Mouse (Mus musculus): ENCODE data around the gene Prickle4. TPM values are rescaled to one million over a fixed set of nuclear protein-coding genes. Genes with fewer than 3 reads are reported as not detected.

The Prickle4 gene
- 0.44 and 0.53 TPM in 2 replicates for polyA plus RNA-seq (2015; fragmentation: Nextera tagmentation; extraction: Ambion mirVana)

GRCm38 (mm10) chr17:47694503-47695336 lies at the start of gene Prickle4:
Gene Prickle4, minus strand, starts transcription at chr17:47694736.
- Histone ChIP-seq H3K27me3 (no peaks in the 10 kb centered on the region; the same call in 1 of the 2 replicates), H3K4me1 (replicated peaks) (peaks cover 16% of the 10 kb centered on the region), H3K9me3 (replicated peaks) (no peaks in the 10 kb centered on the region), H3K4me2 (peak within 1 kb of the TSS; percentile 85), H3K9ac (peak within 1 kb of the TSS; percentile 81), H3K36me3 (no peaks in the 10 kb centered on the region), H3K27ac (peak within 1 kb of the TSS; percentile 73), H3K4me3 (peak within 1 kb of the TSS; percentile 83)
- ATAC-seq (replicated peaks; ENCODE audit: insufficient number of reproducible peaks, insufficient read depth, low FRiP score, low read depth), result peak; percentile 92
- WGBS, result under 1% methylated on average over 82 of the region's 82 CpGs

GRCm38 (mm10) chr17:47744086-47744485 lies 49.5 kb upstream of the Prickle4 start:
- Histone ChIP-seq H3K27me3 (no peaks in the 10 kb centered on the region), H3K9ac (no peak overlapping the region), H3K27ac (no peak overlapping the region), H3K9me3 (replicated peaks) (no peaks in the 10 kb centered on the region), H3K36me3 (peaks cover 4% of the 10 kb centered on the region; the same call in 1 of the 2 replicates), H3K4me1 (replicated peaks) (peaks cover 51% of the 10 kb centered on the region), H3K4me3 (no peak overlapping the region), H3K4me2 (no peak overlapping the region)
- 91% methylated on average over 14 of the region's 14 CpGs for WGBS
- ATAC-seq (replicated peaks; ENCODE audit: insufficient number of reproducible peaks, insufficient read depth, low FRiP score, low read depth), result no peak

GRCm38 (mm10) chr17:47742991-47743734 lies 48.6 kb upstream of the Prickle4 start:
- Histone ChIP-seq H3K9me3 (replicated peaks) (no peaks in the 10 kb centered on the region), H3K27me3 (no peaks in the 10 kb centered on the region), H3K36me3 (peaks cover 4% of the 10 kb centered on the region; the same call in 1 of the 2 replicates), H3K27ac (peak overlapping the region; percentile 53; the same call in 1 of the 2 replicates), H3K4me3 (no peak overlapping the region), H3K4me2 (peak overlapping the region; percentile 25; the same call in 1 of the 2 replicates), H3K9ac (no peak overlapping the region), H3K4me1 (replicated peaks) (peaks cover 51% of the 10 kb centered on the region)
- no peak for ATAC-seq (replicated peaks; ENCODE audit: insufficient number of reproducible peaks, insufficient read depth, low FRiP score, low read depth)
- 24% methylated on average over 16 of the region's 16 CpGs for WGBS

GRCm38 (mm10) chr17:47740186-47740585 lies 45.6 kb upstream of the Prickle4 start:
- Histone ChIP-seq H3K27ac (no peak overlapping the region), H3K27me3 (no peaks in the 10 kb centered on the region), H3K4me3 (no peak overlapping the region), H3K4me1 (replicated peaks) (peaks cover 50% of the 10 kb centered on the region), H3K9me3 (replicated peaks) (no peaks in the 10 kb centered on the region), H3K4me2 (no peak overlapping the region), H3K9ac (no peak overlapping the region), H3K36me3 (peaks cover 4% of the 10 kb centered on the region; the same call in 1 of the 2 replicates)
- WGBS, result 85% methylated on average over 2 of the region's 2 CpGs
- ATAC-seq (replicated peaks; ENCODE audit: insufficient number of reproducible peaks, insufficient read depth, low FRiP score, low read depth), result no peak

- Histone ChIP-seq H3K4me1 (replicated peaks) (peaks cover 50% of the 10 kb centered on the region), H3K9ac (peak overlapping the region; percentile 93), H3K9me3 (replicated peaks) (no peaks in the 10 kb centered on the region), H3K4me3 (peak overlapping the region; percentile 87), H3K27ac (peak overlapping the region; percentile 96), H3K36me3 (no peaks in the 10 kb centered on the region), H3K27me3 (no peaks in the 10 kb centered on the region), H3K4me2 (peak overlapping the region; percentile 94)
- 14% methylated on average over 19 of the region's 20 CpGs for whole genome bisulfite sequencing
- no peak for ATAC-seq (replicated peaks; ENCODE audit: insufficient number of reproducible peaks, insufficient read depth, low FRiP score, low read depth)
Observed at GRCm38 (mm10) chr17:47738879-47739798, 44.6 kb upstream of the Prickle4 start.

- ATAC-seq (replicated peaks; ENCODE audit: insufficient number of reproducible peaks, insufficient read depth, low FRiP score, low read depth), result peak; percentile 29
- 1% methylated on average over 52 of the region's 61 CpGs for WGBS
- Histone ChIP-seq H3K9ac (peak overlapping the region; percentile 93), H3K27me3 (no peaks in the 10 kb centered on the region), H3K36me3 (no peaks in the 10 kb centered on the region), H3K27ac (peak overlapping the region; percentile 96), H3K4me3 (peak overlapping the region; percentile 87), H3K4me2 (peak overlapping the region; percentile 94), H3K4me1 (replicated peaks) (peaks cover 44% of the 10 kb centered on the region), H3K9me3 (replicated peaks) (no peaks in the 10 kb centered on the region)
Observed at GRCm38 (mm10) chr17:47738066-47738878, 43.7 kb upstream of the Prickle4 start.

- no peaks in the 10 kb centered on the region for H3K27me3 ChIP-seq
- WGBS, result under 1% methylated on average over 50 of the region's 60 CpGs
- no peaks in the 10 kb centered on the region for H3K36me3 ChIP-seq
- H3K4me3 ChIP-seq, result peak overlapping the region; percentile 87
- peaks cover 37% of the 10 kb centered on the region for H3K4me1 ChIP-seq (replicated peaks)
- H3K4me2 ChIP-seq, result peak overlapping the region; percentile 94
- ATAC-seq (replicated peaks; ENCODE audit: insufficient number of reproducible peaks, insufficient read depth, low FRiP score, low read depth), result peak; percentile 92
- H3K9me3 ChIP-seq (replicated peaks), result no peaks in the 10 kb centered on the region
- H3K27ac ChIP-seq, result peak overlapping the region; percentile 96
- peak overlapping the region; percentile 93 for H3K9ac ChIP-seq
Observed at GRCm38 (mm10) chr17:47737271-47738065, 42.9 kb upstream of the Prickle4 start.

GRCm38 (mm10) chr17:47736856-47737255 lies 42.3 kb upstream of the Prickle4 start, which contains the start of gene Tfeb:
Gene Tfeb, plus strand, starts transcription at chr17:47737030.
- Histone ChIP-seq H3K9ac (peak within 1 kb of the TSS; percentile 93), H3K36me3 (no peaks in the 10 kb centered on the region), H3K27me3 (no peaks in the 10 kb centered on the region), H3K4me3 (peak within 1 kb of the TSS; percentile 87), H3K4me2 (peak within 1 kb of the TSS; percentile 94), H3K4me1 (replicated peaks) (peaks cover 33% of the 10 kb centered on the region), H3K27ac (peak within 1 kb of the TSS; percentile 96), H3K9me3 (replicated peaks) (no peaks in the 10 kb centered on the region)
- WGBS, result under 1% methylated on average over 47 of the region's 47 CpGs
- peak; percentile 72 for ATAC-seq (replicated peaks; ENCODE audit: insufficient number of reproducible peaks, insufficient read depth, low FRiP score, low read depth)

GRCm38 (mm10) chr17:47735553-47736100 lies 41.1 kb upstream of the Prickle4 start:
- Histone ChIP-seq H3K9me3 (replicated peaks) (no peaks in the 10 kb centered on the region), H3K4me3 (no peak overlapping the region), H3K27ac (no peak overlapping the region), H3K27me3 (no peaks in the 10 kb centered on the region), H3K36me3 (no peaks in the 10 kb centered on the region), H3K4me1 (replicated peaks) (peaks cover 22% of the 10 kb centered on the region), H3K9ac (no peak overlapping the region), H3K4me2 (no peak overlapping the region)
- 69% methylated on average over 14 of the region's 14 CpGs for WGBS
- ATAC-seq (replicated peaks; ENCODE audit: insufficient number of reproducible peaks, insufficient read depth, low FRiP score, low read depth), result no peak

Measured in heart, embryonic 15.5 days (tissue).